ENCODE assay signal across 11 mouse cellular contexts in the genomic region with DNA sequence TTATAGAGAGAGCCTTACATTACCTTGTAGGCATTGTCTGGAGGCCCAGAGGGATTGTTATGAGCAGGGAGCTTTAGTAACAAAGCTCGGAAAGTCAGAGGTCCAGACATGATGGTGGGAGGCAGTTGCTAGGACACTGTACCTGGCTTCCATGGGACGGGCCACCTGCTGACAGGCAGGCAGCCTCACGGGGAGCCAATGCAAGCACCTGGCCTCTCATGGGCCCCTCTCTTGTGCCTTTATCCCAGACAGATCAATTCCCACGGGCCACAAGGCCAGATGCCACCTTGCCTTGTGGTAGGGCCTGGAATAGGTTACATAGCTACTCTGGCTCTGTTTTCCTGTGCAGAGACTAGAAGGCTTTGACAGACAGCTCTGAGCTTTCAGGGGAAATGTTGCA. TPM values are rescaled to one million over a fixed set of nuclear protein-coding genes. Genes with fewer than 3 reads are reported as not detected.
DNase-seq lines count a peak whose midpoint lies in the region; ATAC-seq lines count a peak whose summit lies in the region.
"Had no signal": no experiment of that assay in that cellular context is flagged by ENCODE, and none has a peak within 500 bp of the region (broad histone marks: within the 10 kb centered on the region; RNA-seq: fewer than 3 reads in every experiment).

No protein-coding gene starts in this region.

- no peak overlapping the region for H3K4me2 ChIP-seq in forebrain, embryonic 11.5 days (ENCODE audit: low read depth, low read length, severe bottlenecking)
- no peak overlapping the region for H3K4me2 ChIP-seq in intestine, embryonic 14.5 days (ENCODE audit: low read length)
- H3K4me2 ChIP-seq in intestine, embryonic 15.5 days (replicated peaks): no peak overlapping the region
- no peak overlapping the region for H3K4me2 ChIP-seq in midbrain, embryonic 11.5 days
- H3K4me2 ChIP-seq in midbrain, embryonic 15.5 days: no peak overlapping the region
- H3K4me2 ChIP-seq: stomach, embryonic 15.5 days had no signal

- H3K27ac ChIP-seq in forebrain, embryonic 11.5 days (ENCODE audit: low read depth, low read length): no peak overlapping the region
- no peak overlapping the region for H3K27ac ChIP-seq in forebrain, embryonic 10.5 days
- no peak overlapping the region for H3K27ac ChIP-seq in intestine, embryonic 14.5 days (ENCODE audit: low read depth)
- no peak overlapping the region for H3K27ac ChIP-seq in intestine, embryonic 15.5 days
- no peak overlapping the region for H3K27ac ChIP-seq in midbrain, embryonic 11.5 days (ENCODE audit: low read depth, low read length)
- no peak overlapping the region for H3K27ac ChIP-seq in midbrain, embryonic 15.5 days
- H3K27ac ChIP-seq: stomach, embryonic 15.5 days had no signal

- no peak for DNase-seq in forebrain, embryonic 11.5 days (ENCODE audit: low spot score)
- no peak for DNase-seq in forebrain, embryonic 10.5 days (ENCODE audit: extremely low spot score, low spot score)
- no peak for DNase-seq in intestine, embryonic 14.5 days (ENCODE audit: low spot score)
- no peak for DNase-seq in midbrain, embryonic 11.5 days (ENCODE audit: low spot score, missing footprints)
- DNase-seq in retina, postnatal 1 day: no peak
- DNase-seq in right cerebral cortex, postnatal 10 days (ENCODE audit: low spot score in 2 of 2): no peak

- H3K4me1 ChIP-seq in forebrain, embryonic 11.5 days (replicated peaks; ENCODE audit: control insufficient read depth, insufficient read depth, low read length): 0 out of 2 replicates have a peak, but pooled peaks cover 2% of the 10 kb centered on the region
- peaks cover 47% of the 10 kb centered on the region for H3K4me1 ChIP-seq in forebrain, embryonic 10.5 days
- peaks cover 6% of the 10 kb centered on the region for H3K4me1 ChIP-seq in intestine, embryonic 14.5 days (replicated peaks; ENCODE audit: control insufficient read depth, insufficient read depth, low read length)
- H3K4me1 ChIP-seq in intestine, embryonic 15.5 days (replicated peaks): peaks cover 7% of the 10 kb centered on the region; the same call in 1 of the 2 replicates
- peaks cover 7% of the 10 kb centered on the region for H3K4me1 ChIP-seq in midbrain, embryonic 11.5 days (ENCODE audit: control insufficient read depth, insufficient read depth, low read length)
- H3K4me1 ChIP-seq in midbrain, embryonic 15.5 days: peaks cover 7% of the 10 kb centered on the region
- H3K4me1 ChIP-seq: stomach, embryonic 15.5 days had no signal

- no peaks in the 10 kb centered on the region for H3K9me3 ChIP-seq in forebrain, embryonic 11.5 days (ENCODE audit: control insufficient read depth, low read length)
- H3K9me3 ChIP-seq in forebrain, embryonic 10.5 days: no peaks in the 10 kb centered on the region
- H3K9me3 ChIP-seq in intestine, embryonic 14.5 days (ENCODE audit: control insufficient read depth, low read length): no peaks in the 10 kb centered on the region
- no peaks in the 10 kb centered on the region for H3K9me3 ChIP-seq in intestine, embryonic 15.5 days
- H3K9me3 ChIP-seq in midbrain, embryonic 11.5 days (ENCODE audit: control insufficient read depth, low read length): no peaks in the 10 kb centered on the region
- no peaks in the 10 kb centered on the region for H3K9me3 ChIP-seq in midbrain, embryonic 15.5 days
- H3K9me3 ChIP-seq: stomach, embryonic 15.5 days had no signal

- no peaks in the 10 kb centered on the region for H3K27me3 ChIP-seq in forebrain, embryonic 11.5 days (ENCODE audit: control insufficient read depth, insufficient read depth, low read length)
- no peaks in the 10 kb centered on the region for H3K27me3 ChIP-seq in forebrain, embryonic 10.5 days (ENCODE audit: poor library complexity, severe bottlenecking)
- no peaks in the 10 kb centered on the region for H3K27me3 ChIP-seq in intestine, embryonic 14.5 days (replicated peaks; ENCODE audit: control insufficient read depth, insufficient read depth, low read length)
- no peaks in the 10 kb centered on the region for H3K27me3 ChIP-seq in intestine, embryonic 15.5 days (replicated peaks)
- no peaks in the 10 kb centered on the region for H3K27me3 ChIP-seq in midbrain, embryonic 11.5 days (ENCODE audit: control insufficient read depth, insufficient read depth, low read length)
- H3K27me3 ChIP-seq in midbrain, embryonic 15.5 days (replicated peaks): no peaks in the 10 kb centered on the region
- H3K27me3 ChIP-seq: Patski; stomach, embryonic 15.5 days had no signal

- H3K9ac ChIP-seq in forebrain, embryonic 11.5 days (ENCODE audit: low read length): no peak overlapping the region
- H3K9ac ChIP-seq in intestine, embryonic 14.5 days (ENCODE audit: low read length): no peak overlapping the region
- H3K9ac ChIP-seq in intestine, embryonic 15.5 days: no peak overlapping the region
- H3K9ac ChIP-seq in midbrain, embryonic 11.5 days (ENCODE audit: low read length): no peak overlapping the region
- H3K9ac ChIP-seq in midbrain, embryonic 15.5 days: no peak overlapping the region
- H3K9ac ChIP-seq: stomach, embryonic 15.5 days had no signal

- WGBS in forebrain, embryonic 11.5 days: 79% methylated on average over 4 of the region's 4 CpGs
- 80% methylated on average over 4 of the region's 4 CpGs for WGBS in forebrain, embryonic 10.5 days
- 84% methylated on average over 4 of the region's 4 CpGs for WGBS in intestine, embryonic 14.5 days
- 80% methylated on average over 4 of the region's 4 CpGs for WGBS in intestine, embryonic 15.5 days
- 72% methylated on average over 4 of the region's 4 CpGs for WGBS in midbrain, embryonic 11.5 days
- WGBS in midbrain, embryonic 15.5 days: 74% methylated on average over 4 of the region's 4 CpGs

- no peaks in the 10 kb centered on the region; the same call in 1 of the 2 replicates for H3K36me3 ChIP-seq in forebrain, embryonic 11.5 days (ENCODE audit: control insufficient read depth, insufficient read depth, low read length)
- H3K36me3 ChIP-seq in forebrain, embryonic 10.5 days (replicated peaks): peaks cover 80% of the 10 kb centered on the region
- peaks cover 74% of the 10 kb centered on the region for H3K36me3 ChIP-seq in intestine, embryonic 14.5 days (ENCODE audit: control insufficient read depth, insufficient read depth, low read length)
- H3K36me3 ChIP-seq in intestine, embryonic 15.5 days: peaks cover 36% of the 10 kb centered on the region
- H3K36me3 ChIP-seq in midbrain, embryonic 11.5 days (ENCODE audit: control insufficient read depth, insufficient read depth, low read length): peaks cover 10% of the 10 kb centered on the region
- H3K36me3 ChIP-seq in midbrain, embryonic 15.5 days (replicated peaks): peaks cover 32% of the 10 kb centered on the region; the same call in 1 of the 2 replicates

- no peak overlapping the region for H3K4me3 ChIP-seq in forebrain, embryonic 11.5 days (ENCODE audit: low read depth, low read length)
- no peak overlapping the region for H3K4me3 ChIP-seq in forebrain, embryonic 10.5 days
- H3K4me3 ChIP-seq in intestine, embryonic 14.5 days (ENCODE audit: low read depth, low read length): no peak overlapping the region
- no peak overlapping the region for H3K4me3 ChIP-seq in intestine, embryonic 15.5 days (replicated peaks)
- H3K4me3 ChIP-seq in midbrain, embryonic 11.5 days (ENCODE audit: low read depth, low read length): no peak overlapping the region
- H3K4me3 ChIP-seq in midbrain, embryonic 15.5 days: no peak overlapping the region
- H3K4me3 ChIP-seq: heart, adult 2 months; stomach, embryonic 15.5 days had no signal

- 0 out of 2 replicates have a peak, but pooled peaks have one; percentile 7 for ATAC-seq in forebrain, embryonic 11.5 days (replicated peaks; ENCODE audit: low FRiP score)
- ATAC-seq in intestine, embryonic 14.5 days (replicated peaks; ENCODE audit: low FRiP score, low TSS enrichment, low read depth): 0 out of 2 replicates have a peak, but pooled peaks have one; percentile 10
- ATAC-seq in intestine, embryonic 15.5 days: no peak
- ATAC-seq in midbrain, embryonic 11.5 days (ENCODE audit: low FRiP score): peak; percentile 10; the same call in 1 of the 2 replicates
- no peak for ATAC-seq in midbrain, embryonic 15.5 days (replicated peaks)

RNA-seq across cellular contexts. Expression of gene Samm50, which starts 19.5 kb away (rescaled TPM):
- polyA plus RNA-seq in forebrain, embryonic 11.5 days (2014; fragmentation: Nextera tagmentation; extraction: Ambion mirVana): 78.8 and 83.0 TPM in 2 replicates
- polyA plus RNA-seq in forebrain, embryonic 10.5 days (2016; fragmentation: Nextera tagmentation; extraction: Ambion mirVana): 112 and 113 TPM in 2 replicates
- polyA plus RNA-seq in intestine, embryonic 14.5 days (2014; fragmentation: Nextera tagmentation; extraction: Ambion mirVana): 88.5 and 89.2 TPM in 2 replicates
- polyA plus RNA-seq in intestine, embryonic 15.5 days (2015; fragmentation: Nextera tagmentation; extraction: Ambion mirVana): 148 and 151 TPM in 2 replicates
- 75.9 and 77.4 TPM in 2 replicates for polyA plus RNA-seq in midbrain, embryonic 11.5 days (2014; fragmentation: Nextera tagmentation; extraction: Ambion mirVana)
- 83.3 and 86.6 TPM in 2 replicates for polyA plus RNA-seq in midbrain, embryonic 15.5 days (2015; fragmentation: Nextera tagmentation; extraction: Ambion mirVana)

RNA-seq across cellular contexts. Expression of gene Parvb, which starts 20.3 kb away (rescaled TPM):
- 3.3 and 4.9 TPM in 2 replicates for polyA plus RNA-seq in forebrain, embryonic 11.5 days (2014; fragmentation: Nextera tagmentation; extraction: Ambion mirVana)
- polyA plus RNA-seq in forebrain, embryonic 10.5 days (2016; fragmentation: Nextera tagmentation; extraction: Ambion mirVana): 3.3 and 4.4 TPM in 2 replicates
- polyA plus RNA-seq in intestine, embryonic 14.5 days (2014; fragmentation: Nextera tagmentation; extraction: Ambion mirVana): 3.6 and 5.1 TPM in 2 replicates
- polyA plus RNA-seq in intestine, embryonic 15.5 days (2015; fragmentation: Nextera tagmentation; extraction: Ambion mirVana): 3.2 and 3.9 TPM in 2 replicates
- polyA plus RNA-seq in midbrain, embryonic 11.5 days (2014; fragmentation: Nextera tagmentation; extraction: Ambion mirVana): 10.2 and 10.8 TPM in 2 replicates
- polyA plus RNA-seq in midbrain, embryonic 15.5 days (2015; fragmentation: Nextera tagmentation; extraction: Ambion mirVana): 4.2 and 5.4 TPM in 2 replicates

RNA-seq across cellular contexts. Expression of gene Pnpla3, which starts 43.9 kb away (rescaled TPM):
- 1.6 and 2.0 TPM in 2 replicates for polyA plus RNA-seq in forebrain, embryonic 11.5 days (2014; fragmentation: Nextera tagmentation; extraction: Ambion mirVana)
- polyA plus RNA-seq in forebrain, embryonic 10.5 days (2016; fragmentation: Nextera tagmentation; extraction: Ambion mirVana): 1.5 and 1.8 TPM in 2 replicates
- polyA plus RNA-seq in intestine, embryonic 14.5 days (2014; fragmentation: Nextera tagmentation; extraction: Ambion mirVana): 0.41 and 0.44 TPM in 2 replicates
- 0.46 and 1.2 TPM in 2 replicates for polyA plus RNA-seq in intestine, embryonic 15.5 days (2015; fragmentation: Nextera tagmentation; extraction: Ambion mirVana)
- 1.5 and 1.7 TPM in 2 replicates for polyA plus RNA-seq in midbrain, embryonic 11.5 days (2014; fragmentation: Nextera tagmentation; extraction: Ambion mirVana)
- polyA plus RNA-seq in midbrain, embryonic 15.5 days (2015; fragmentation: Nextera tagmentation; extraction: Ambion mirVana): 4.6 and 6.4 TPM in 2 replicates

Comparison
In these comparisons a context has a peak if more than half of its experiments do, and no peak if none do; other contexts are left out.
1. ATAC-seq: peak in forebrain, embryonic 11.5 days (single experiment), intestine, embryonic 14.5 days (single experiment) and midbrain, embryonic 11.5 days (single experiment); none in intestine, embryonic 15.5 days (single experiment) and midbrain, embryonic 15.5 days (single experiment).